Mouse (Mus musculus) forebrain, postnatal 0 days (tissue): ENCODE data around the gene Abcd3. TPM values are rescaled to one million over a fixed set of nuclear protein-coding genes. Genes with fewer than 3 reads are reported as not detected.

Source experiments
- ATAC-seq: fragments of 200-750 bp; cut with Nextera tagmentation; 2 replicates; pipeline ENCODE4 v1.8.0; 2017; ENCODE audit warnings: mild to moderate bottlenecking, moderate library complexity
- DNase-seq: peaks from one replicate; pipeline ENCODE4 v3.0.0-alpha.2; 2015
- H3K27ac ChIP-seq: fragments of 300-500 bp; sonication (generic); 2 replicates; pipeline ENCODE4 v1.5.1; 2014; ENCODE audit warnings: low read depth, mild to moderate bottlenecking, antibody characterized with exemption, low read length, moderate library complexity, mixed read lengths
- H3K27me3 ChIP-seq: fragments of 300-500 bp; sonication (generic); 2 replicates; pipeline ENCODE4 v1.6.1; 2014; ENCODE audit warnings: mild to moderate bottlenecking, low read length, mixed read lengths; ENCODE audit not compliant: insufficient read depth
- H3K36me3 ChIP-seq: fragments of 300-500 bp; sonication (generic); 2 replicates; pipeline ENCODE4 v1.6.1; 2014; ENCODE audit warnings: mild to moderate bottlenecking, moderate library complexity; ENCODE audit not compliant: insufficient read depth
- H3K4me1 ChIP-seq: fragments of 300-500 bp; sonication (generic); 2 replicates; pipeline ENCODE4 v1.6.1; 2014; ENCODE audit warnings: antibody characterized with exemption; ENCODE audit not compliant: insufficient read depth
- H3K4me2 ChIP-seq: fragments of 300-500 bp; sonication (generic); 2 replicates; pipeline ENCODE4 v1.6.1; 2014; ENCODE audit warnings: low read depth, mild to moderate bottlenecking, moderate library complexity
- H3K4me3 ChIP-seq: fragments of 300-500 bp; sonication (generic); 2 replicates; pipeline ENCODE4 v1.5.1; 2014; ENCODE audit warnings: low read depth, low read length, mixed read lengths
- H3K9ac ChIP-seq: fragments of 300-500 bp; sonication (generic); 2 replicates; pipeline ENCODE4 v1.6.1; 2014; ENCODE audit warnings: mild to moderate bottlenecking
- H3K9me3 ChIP-seq: fragments of 300-500 bp; sonication (generic); 2 replicates; pipeline ENCODE4 v1.6.1; 2016; ENCODE audit warnings: low read length
- CTCF ChIP-seq: sonication (generic); IDR thresholded peaks from 2 replicates; pipeline ENCODE4 v1.5.1; 2016; ENCODE audit warnings: antibody characterized with exemption, control low read depth, low read depth
- WGBS: fragments of 180-500 bp; shearing (Covaris S2); extraction: QIAGEN DNeasy Blood & Tissue Kit; methylation state at CpG from one replicate; pipeline ENCODE4 v1.1.7; 2014; 5-methylcytosine and 5-hydroxymethylcytosine counted together
- polyA plus RNA-seq: library from polyadenylated mRNA; unstranded; fragments of >200 nt; fragmentation: Nextera tagmentation; extraction: Ambion mirVana; gene quantifications from 2 replicates; pipeline ENCODE4 v1.2.1, GENCODE M21; 2015
- total RNA-seq: library from RNA; depleted of rRNA; stranded (reverse); fragments of >200 nt; gene quantifications from 2 replicates; pipeline ENCODE4 v1.2.3, GENCODE M21; 2014

Gene Abcd3
- total and polyA plus RNA-seq, 2 experiments from 2014 or later, result 65.7 to 72.8 TPM

- Histone ChIP-seq H3K9me3 (no peaks in the 10 kb centered on the region), H3K4me2 (no peak overlapping the region), H3K36me3 (no peaks in the 10 kb centered on the region), H3K27me3 (no peaks in the 10 kb centered on the region), H3K27ac (no peak overlapping the region), H3K4me3 (no peak overlapping the region), H3K9ac (no peak overlapping the region), H3K4me1 (no peaks in the 10 kb centered on the region)
- DNase-seq (no peak), ATAC-seq (no peak)
- TF ChIP-seq CTCF, result no peak
- 78% methylated on average over 3 of the region's 3 CpGs for WGBS
These were observed 4.6 kb upstream of the Abcd3 start for GRCm38 (mm10) chr3:121819693-121820200.

GRCm38 (mm10) chr3:121818736-121819396 is 3.8 kb upstream of the Abcd3 start:
- WGBS, result 75% methylated on average over 10 of the region's 10 CpGs
- H3K36me3 ChIP-seq, result no peaks in the 10 kb centered on the region
- DNase-seq (no peak), ATAC-seq (no peak)
- no peaks in the 10 kb centered on the region for H3K27me3 ChIP-seq
- no peak overlapping the region for H3K27ac ChIP-seq
- no peak overlapping the region for H3K4me3 ChIP-seq
- H3K9me3 ChIP-seq, result no peaks in the 10 kb centered on the region
- no peak overlapping the region for H3K9ac ChIP-seq
- TF ChIP-seq CTCF, result no peak
- peaks cover 2% of the 10 kb centered on the region for H3K4me1 ChIP-seq
- no peak overlapping the region for H3K4me2 ChIP-seq

GRCm38 (mm10) chr3:121815549-121816235 is 590 bp upstream of the Abcd3 start:
- peak overlapping the region; percentile 79 for H3K4me2 ChIP-seq
- H3K4me1 ChIP-seq, result peaks cover 6% of the 10 kb centered on the region
- peak overlapping the region; percentile 92 for H3K9ac ChIP-seq
- no peak for TF ChIP-seq CTCF
- no peaks in the 10 kb centered on the region for H3K36me3 ChIP-seq
- H3K9me3 ChIP-seq, result no peaks in the 10 kb centered on the region
- peak overlapping the region; percentile 98 for H3K27ac ChIP-seq
- H3K27me3 ChIP-seq, result no peaks in the 10 kb centered on the region
- ATAC-seq, result no peak
- 7% methylated on average over 16 of the region's 16 CpGs for WGBS
- DNase-seq, result peak; percentile 29
- H3K4me3 ChIP-seq, result peak overlapping the region; percentile 75

DNA sequence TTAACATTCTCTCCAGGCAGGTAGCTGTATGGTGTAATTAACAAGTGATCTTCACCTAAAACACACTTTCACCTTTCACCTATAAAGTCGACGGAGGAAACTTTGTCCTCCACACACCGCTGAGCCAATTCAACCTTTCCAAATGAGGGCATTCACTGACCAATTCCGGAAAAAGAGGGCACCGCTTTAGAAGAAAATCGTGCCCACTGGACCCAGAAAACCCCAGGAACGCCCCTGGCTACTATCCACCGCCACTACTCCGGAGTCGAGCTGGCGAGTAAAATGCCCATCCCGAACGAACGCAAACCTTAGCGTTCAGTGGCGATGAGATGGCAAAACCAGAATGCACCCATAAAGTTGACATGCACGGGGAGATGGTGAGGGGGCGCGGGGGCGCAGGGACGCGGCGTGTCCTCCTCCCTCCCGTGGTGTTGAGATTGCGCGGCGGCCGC is 663 bp downstream of the Abcd3 start:
- peak overlapping the region; percentile 75 for H3K4me3 ChIP-seq
- WGBS, result 1% methylated on average over 24 of the region's 28 CpGs
- TF ChIP-seq CTCF, result peak; percentile 35
- ATAC-seq (no peak), DNase-seq (no peak)
- H3K9ac ChIP-seq, result peak overlapping the region; percentile 92
- peak overlapping the region; percentile 98 for H3K27ac ChIP-seq
- H3K36me3 ChIP-seq, result no peaks in the 10 kb centered on the region
- peaks cover 6% of the 10 kb centered on the region for H3K4me1 ChIP-seq
- peak overlapping the region; percentile 79 for H3K4me2 ChIP-seq
- H3K9me3 ChIP-seq, result no peaks in the 10 kb centered on the region
- H3K27me3 ChIP-seq, result no peaks in the 10 kb centered on the region

GRCm38 (mm10) chr3:121813834-121814233 is 1.3 kb downstream of the Abcd3 start:
- no peak overlapping the region for H3K27ac ChIP-seq
- WGBS, result 64% methylated on average over 5 of the region's 5 CpGs

GRCm38 (mm10) chr3:121808246-121808645 is 6.9 kb downstream of the Abcd3 start:
- WGBS, result 83% methylated on average over 3 of the region's 3 CpGs
- H3K27ac ChIP-seq, result no peak overlapping the region

More at GRCm38 (mm10) chr3:121813834-121814233, 1.3 kb downstream of the Abcd3 start:
- Histone ChIP-seq H3K9me3 (no peaks in the 10 kb centered on the region), H3K27me3 (no peaks in the 10 kb centered on the region), H3K4me3 (peak overlapping the region; percentile 75), H3K4me2 (peak overlapping the region; percentile 79), H3K36me3 (no peaks in the 10 kb centered on the region), H3K9ac (peak overlapping the region; percentile 92; the same call in 1 of the 2 replicates), H3K4me1 (peaks cover 6% of the 10 kb centered on the region)
- DNase-seq (no peak), ATAC-seq (no peak)
- no peak for TF ChIP-seq CTCF

GRCm38 (mm10) chr3:121794214-121794613 is 20.9 kb downstream of the Abcd3 start:
- Histone ChIP-seq H3K36me3 (no peaks in the 10 kb centered on the region), H3K27ac (no peak overlapping the region), H3K4me3 (no peak overlapping the region), H3K9ac (no peak overlapping the region), H3K27me3 (no peaks in the 10 kb centered on the region), H3K4me2 (no peak overlapping the region), H3K4me1 (no peaks in the 10 kb centered on the region), H3K9me3 (no peaks in the 10 kb centered on the region)
- DNase-seq (no peak), ATAC-seq (no peak)
- 28% methylated on average over 2 of the region's 2 CpGs for WGBS
- no peak for TF ChIP-seq CTCF

More at GRCm38 (mm10) chr3:121808246-121808645, 6.9 kb downstream of the Abcd3 start:
- Histone ChIP-seq H3K9me3 (no peaks in the 10 kb centered on the region), H3K9ac (no peak overlapping the region), H3K4me2 (no peak overlapping the region), H3K36me3 (no peaks in the 10 kb centered on the region), H3K4me1 (no peaks in the 10 kb centered on the region), H3K4me3 (no peak overlapping the region), H3K27me3 (no peaks in the 10 kb centered on the region)
- no peak for ATAC-seq
- no peak for DNase-seq
- TF ChIP-seq CTCF, result no peak
